Mouse (Mus musculus) small intestine, adult 2 months (tissue): ENCODE data around the gene Zbtb40.

Experiments used
- CTCF ChIP-seq: fragments of 200-500 bp; IDR thresholded peaks from 2 replicates; pipeline ENCODE4 v1.5.1; 2012; ENCODE audit warnings: low read depth, mild to moderate bottlenecking, control low read depth, inconsistent platforms, low read length, moderate library complexity, mixed read lengths; ENCODE audit not compliant: insufficient replicate concordance, insufficient read length; ENCODE audit errors: extremely low read depth
- POLR2A ChIP-seq: fragments of 200-500 bp; IDR thresholded peaks from 2 replicates; pipeline ENCODE4 v1.6.1; 2012; ENCODE audit warnings: low read depth, mild to moderate bottlenecking, control low read depth, inconsistent platforms, low read length, moderate library complexity

DNA sequence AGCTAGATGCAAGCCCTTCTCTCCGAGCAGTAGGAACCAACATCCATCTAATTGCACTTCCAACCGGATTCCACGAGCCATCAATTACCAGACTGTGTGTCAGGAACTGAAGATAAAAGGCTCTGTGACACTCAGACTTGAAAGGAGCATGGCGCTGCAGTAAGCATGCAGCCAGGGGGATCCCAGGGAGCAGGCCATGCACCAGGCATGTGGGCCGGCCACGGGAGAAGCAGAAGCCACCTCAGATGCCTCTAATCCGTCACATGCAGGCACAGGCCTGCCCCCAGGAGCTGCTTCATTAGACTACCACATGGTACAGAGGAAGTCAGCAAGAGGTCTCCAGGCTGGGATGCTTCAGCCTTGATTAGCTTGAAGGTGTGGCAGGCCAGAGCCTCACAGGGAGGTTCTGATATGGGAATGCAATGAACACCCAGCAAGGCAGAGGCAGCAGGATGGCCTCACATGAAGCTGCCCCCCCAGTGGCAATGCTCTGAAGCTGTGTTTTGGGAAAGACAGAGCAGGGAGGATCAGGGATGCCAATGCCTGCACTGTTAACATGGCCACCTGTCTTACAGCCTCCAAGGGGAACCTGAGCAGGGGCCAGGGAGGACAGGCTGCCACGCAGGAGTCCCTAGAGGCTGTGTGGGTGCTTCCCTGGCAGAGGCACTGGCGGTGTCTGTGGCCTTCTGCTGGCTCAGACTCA, 66.5 kb downstream of the Zbtb40 start:
- TF ChIP-seq CTCF, result no peak
- TF ChIP-seq POLR2A, result no peak
